Mouse (Mus musculus) stomach, embryonic 15.5 days (tissue): ENCODE measurements around the gene Irx3. TPM values are rescaled to one million over a fixed set of nuclear protein-coding genes. Genes with fewer than 3 reads are reported as not detected.

Experiments used
- ATAC-seq: fragments of 200-750 bp; cut with Nextera tagmentation; 2 replicates; pipeline ENCODE4 v1.8.0; 2017; ENCODE audit warnings: low read depth, moderate number of reproducible peaks, moderate TSS enrichment; ENCODE audit not compliant: insufficient read depth, low FRiP score
- H3K27ac ChIP-seq: fragments of 300-500 bp; sonication (generic); 2 replicates; pipeline ENCODE4 v1.5.1; 2015; ENCODE audit warnings: mild to moderate bottlenecking, inconsistent platforms
- H3K27me3 ChIP-seq: fragments of 300-500 bp; sonication (generic); replicated peaks from 2 replicates; pipeline ENCODE4 v1.6.1; 2015; ENCODE audit warnings: inconsistent platforms
- H3K36me3 ChIP-seq: fragments of 300-500 bp; sonication (generic); 2 replicates; pipeline ENCODE4 v1.6.1; 2015; ENCODE audit warnings: inconsistent platforms
- H3K4me1 ChIP-seq: fragments of 300-500 bp; sonication (generic); 2 replicates; pipeline ENCODE4 v1.6.1; 2015; ENCODE audit warnings: inconsistent platforms
- H3K4me2 ChIP-seq: fragments of 300-500 bp; sonication (generic); 2 replicates; pipeline ENCODE4 v1.6.1; 2015; ENCODE audit warnings: mild to moderate bottlenecking, inconsistent platforms
- H3K4me3 ChIP-seq: fragments of 300-500 bp; sonication (generic); replicated peaks from 2 replicates; pipeline ENCODE4 v1.5.1; 2015; ENCODE audit warnings: inconsistent platforms
- H3K9ac ChIP-seq: fragments of 300-500 bp; sonication (generic); 2 replicates; pipeline ENCODE4 v1.6.1; 2015; ENCODE audit warnings: inconsistent platforms
- H3K9me3 ChIP-seq: fragments of 300-500 bp; sonication (generic); 2 replicates; pipeline ENCODE4 v1.6.1; 2016; ENCODE audit warnings: inconsistent platforms
- WGBS: fragments of 180-500 bp; shearing (Covaris S2); methylation state at CpG from one replicate; pipeline ENCODE4 v1.1.7; 2015; 5-methylcytosine and 5-hydroxymethylcytosine counted together
- polyA plus RNA-seq: library from polyadenylated mRNA; unstranded; fragments of >200 nt; fragmentation: Nextera tagmentation; extraction: Ambion mirVana; gene quantifications from 2 replicates; pipeline ENCODE4 v1.2.1, GENCODE M21; 2015

The Irx3 gene
- 2.8 and 4.0 TPM in 2 replicates for polyA plus RNA-seq

- H3K27me3 ChIP-seq, result peaks cover 94% of the 10 kb centered on the region
- peak within 1 kb of the TSS; percentile 86 for H3K4me2 ChIP-seq
- peak; percentile 53 for ATAC-seq
- H3K9ac ChIP-seq, result peak within 1 kb of the TSS; percentile 39; the same call in 1 of the 2 replicates
- WGBS, result under 1% methylated on average over 33 of the region's 33 CpGs
- peaks cover 54% of the 10 kb centered on the region for H3K4me1 ChIP-seq
- peak within 1 kb of the TSS; percentile 55 for H3K4me3 ChIP-seq
- peak within 1 kb of the TSS; percentile 71 for H3K27ac ChIP-seq
- H3K9me3 ChIP-seq, result no peaks in the 10 kb centered on the region
- H3K36me3 ChIP-seq, result no peaks in the 10 kb centered on the region
These were observed at the start of gene Irx3 for GRCm38 (mm10) chr8:91801839-91802238. Irx3 (minus strand) TSS chr8:91802067.

- no peaks in the 10 kb centered on the region for H3K36me3 ChIP-seq
- no peak for ATAC-seq
- no peak overlapping the region for H3K4me3 ChIP-seq
- H3K27me3 ChIP-seq, result 0 out of 2 replicates have a peak, but pooled peaks cover 3% of the 10 kb centered on the region
- no peak overlapping the region for H3K4me2 ChIP-seq
- H3K27ac ChIP-seq, result no peak overlapping the region
- no peak overlapping the region for H3K9ac ChIP-seq
- no peaks in the 10 kb centered on the region for H3K4me1 ChIP-seq
- 72% methylated on average over 10 of the region's 10 CpGs for WGBS
- no peaks in the 10 kb centered on the region for H3K9me3 ChIP-seq
These were observed 49.5 kb upstream of the Irx3 start for GRCm38 (mm10) chr8:91851359-91851758.

GRCm38 (mm10) chr8:91849984-91850383 lies 48.1 kb upstream of the Irx3 start:
- no peak for ATAC-seq
- no peak overlapping the region for H3K27ac ChIP-seq
- 79% methylated on average over 6 of the region's 6 CpGs for WGBS

GRCm38 (mm10) chr8:91849529-91849928 lies 47.7 kb upstream of the Irx3 start:
- ATAC-seq, result no peak
- H3K4me3 ChIP-seq, result no peak overlapping the region
- H3K36me3 ChIP-seq, result no peaks in the 10 kb centered on the region
- H3K27ac ChIP-seq, result no peak overlapping the region
- H3K9me3 ChIP-seq, result no peaks in the 10 kb centered on the region
- no peak overlapping the region for H3K9ac ChIP-seq
- no peaks in the 10 kb centered on the region; the same call in 1 of the 2 replicates for H3K4me1 ChIP-seq
- 64% methylated on average over 8 of the region's 8 CpGs for WGBS
- H3K27me3 ChIP-seq, result no peaks in the 10 kb centered on the region
- no peak overlapping the region for H3K4me2 ChIP-seq

More at GRCm38 (mm10) chr8:91849984-91850383, 48.1 kb upstream of the Irx3 start:
- no peaks in the 10 kb centered on the region for H3K36me3 ChIP-seq
- H3K4me1 ChIP-seq, result no peaks in the 10 kb centered on the region; the same call in 1 of the 2 replicates
- H3K9me3 ChIP-seq, result no peaks in the 10 kb centered on the region
- no peak overlapping the region for H3K4me3 ChIP-seq
- H3K4me2 ChIP-seq, result no peak overlapping the region
- H3K27me3 ChIP-seq, result no peaks in the 10 kb centered on the region
- no peak overlapping the region for H3K9ac ChIP-seq

DNA sequence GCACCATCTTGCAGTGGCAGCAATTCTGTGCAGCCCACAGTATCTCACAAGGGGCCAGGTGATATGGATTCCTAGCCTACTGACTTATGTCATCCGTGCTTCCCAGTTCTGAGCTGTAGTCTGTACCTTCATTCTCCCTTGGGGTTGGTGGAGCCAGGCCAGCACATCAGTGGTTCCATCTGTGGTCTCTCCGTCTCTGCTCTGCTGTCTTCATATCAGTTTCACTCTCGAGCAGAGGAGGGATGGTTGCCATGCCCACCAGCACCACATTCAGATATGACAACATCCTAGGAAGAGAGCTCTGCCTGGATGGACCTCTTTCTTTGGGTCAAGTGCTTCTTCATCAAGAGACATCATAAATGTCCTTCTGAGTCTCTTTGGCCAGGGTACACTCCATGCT lies 43.8 kb upstream of the Irx3 start:
- ATAC-seq, result no peak
- H3K4me1 ChIP-seq, result no peaks in the 10 kb centered on the region; the same call in 1 of the 2 replicates
- H3K27ac ChIP-seq, result no peak overlapping the region
- H3K9me3 ChIP-seq, result no peaks in the 10 kb centered on the region
- H3K27me3 ChIP-seq, result no peaks in the 10 kb centered on the region
- H3K4me2 ChIP-seq, result no peak overlapping the region
- no peak overlapping the region for H3K9ac ChIP-seq
- 72% methylated on average over 3 of the region's 3 CpGs for WGBS
- H3K36me3 ChIP-seq, result no peaks in the 10 kb centered on the region
- H3K4me3 ChIP-seq, result no peak overlapping the region

DNA sequence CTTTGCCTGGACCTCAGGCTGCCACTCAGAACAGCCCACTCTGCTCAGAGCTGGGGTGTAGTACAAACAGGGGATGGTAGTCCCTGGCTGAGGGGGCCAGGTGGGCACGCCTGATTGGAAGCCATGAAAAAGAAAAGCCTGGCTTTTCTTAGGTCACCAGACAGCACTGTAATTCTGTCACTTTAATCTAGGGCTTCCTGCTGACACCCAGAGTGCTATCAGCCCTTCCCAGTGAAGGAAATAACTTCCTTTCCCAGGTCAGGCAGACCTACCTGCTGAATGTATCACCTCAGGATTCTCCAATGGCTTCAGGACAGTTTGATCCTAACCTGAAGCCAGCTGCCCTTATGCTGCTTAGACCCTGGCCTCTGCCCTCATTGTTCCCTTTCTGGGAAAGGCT lies 35.3 kb upstream of the Irx3 start:
- no peaks in the 10 kb centered on the region for H3K9me3 ChIP-seq
- peaks cover 13% of the 10 kb centered on the region for H3K27me3 ChIP-seq
- H3K4me2 ChIP-seq, result no peak overlapping the region
- ATAC-seq, result no peak
- 30% methylated on average over 1 of the region's 1 CpGs for WGBS
- no peaks in the 10 kb centered on the region for H3K4me1 ChIP-seq
- no peak overlapping the region for H3K27ac ChIP-seq
- no peak overlapping the region for H3K9ac ChIP-seq
- no peaks in the 10 kb centered on the region for H3K36me3 ChIP-seq
- no peak overlapping the region for H3K4me3 ChIP-seq

- no peak for ATAC-seq
- Histone ChIP-seq H3K27me3 (peaks cover 13% of the 10 kb centered on the region), H3K4me1 (no peaks in the 10 kb centered on the region), H3K36me3 (no peaks in the 10 kb centered on the region), H3K9me3 (no peaks in the 10 kb centered on the region), H3K27ac (no peak overlapping the region), H3K4me2 (no peak overlapping the region), H3K9ac (no peak overlapping the region), H3K4me3 (no peak overlapping the region)
- WGBS, result 57% methylated on average over 9 of the region's 9 CpGs
These were observed 34.8 kb upstream of the Irx3 start for GRCm38 (mm10) chr8:91836685-91837084.

GRCm38 (mm10) chr8:91827661-91828060 lies 25.8 kb upstream of the Irx3 start:
- Histone ChIP-seq H3K27ac (no peak overlapping the region), H3K4me1 (no peaks in the 10 kb centered on the region), H3K4me3 (no peak overlapping the region), H3K9ac (no peak overlapping the region), H3K4me2 (no peak overlapping the region), H3K27me3 (no peaks in the 10 kb centered on the region), H3K36me3 (no peaks in the 10 kb centered on the region), H3K9me3 (no peaks in the 10 kb centered on the region)
- 56% methylated on average over 14 of the region's 14 CpGs for WGBS
- ATAC-seq, result no peak

DNA sequence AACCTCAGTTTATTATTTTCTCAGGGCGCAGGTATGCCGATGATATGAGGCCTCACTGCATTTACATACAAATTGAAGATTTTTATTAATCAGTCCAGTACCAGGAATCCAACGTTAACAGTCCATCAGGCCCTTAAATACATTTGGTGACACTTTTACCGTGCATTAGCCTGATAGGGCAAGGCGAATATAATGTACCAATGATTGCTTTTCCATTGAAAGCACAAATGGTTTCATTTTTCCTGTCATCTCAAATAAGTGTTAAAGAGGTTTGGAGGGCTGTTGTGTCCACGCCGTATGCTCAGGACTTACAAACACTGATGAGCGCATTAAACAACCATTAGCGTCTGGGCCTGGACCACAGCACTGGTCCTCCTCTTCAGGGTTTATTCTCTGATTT lies 25.3 kb upstream of the Irx3 start:
- H3K4me2 ChIP-seq, result no peak overlapping the region
- no peak for ATAC-seq
- 81% methylated on average over 9 of the region's 9 CpGs for WGBS
- no peaks in the 10 kb centered on the region for H3K4me1 ChIP-seq
- no peak overlapping the region for H3K4me3 ChIP-seq
- H3K9ac ChIP-seq, result no peak overlapping the region
- H3K27ac ChIP-seq, result no peak overlapping the region
- no peaks in the 10 kb centered on the region for H3K9me3 ChIP-seq
- H3K36me3 ChIP-seq, result no peaks in the 10 kb centered on the region
- H3K27me3 ChIP-seq, result no peaks in the 10 kb centered on the region

GRCm38 (mm10) chr8:91823357-91823756 lies 21.5 kb upstream of the Irx3 start:
- no peak overlapping the region for H3K4me3 ChIP-seq
- no peaks in the 10 kb centered on the region for H3K9me3 ChIP-seq
- H3K4me2 ChIP-seq, result no peak overlapping the region
- H3K4me1 ChIP-seq, result no peaks in the 10 kb centered on the region
- 82% methylated on average over 11 of the region's 11 CpGs for WGBS
- H3K36me3 ChIP-seq, result no peaks in the 10 kb centered on the region
- ATAC-seq, result no peak
- no peak overlapping the region for H3K27ac ChIP-seq
- H3K9ac ChIP-seq, result no peak overlapping the region
- no peaks in the 10 kb centered on the region; the same call in 1 of the 2 replicates for H3K27me3 ChIP-seq

- Histone ChIP-seq H3K9ac (no peak overlapping the region), H3K4me3 (no peak overlapping the region), H3K4me2 (no peak overlapping the region), H3K36me3 (no peaks in the 10 kb centered on the region), H3K27ac (no peak overlapping the region), H3K4me1 (no peaks in the 10 kb centered on the region), H3K27me3 (no peaks in the 10 kb centered on the region; the same call in 1 of the 2 replicates), H3K9me3 (no peaks in the 10 kb centered on the region)
- ATAC-seq, result no peak
- WGBS, result 45% methylated on average over 4 of the region's 4 CpGs
These were observed 20.9 kb upstream of the Irx3 start for GRCm38 (mm10) chr8:91822746-91823145.

DNA sequence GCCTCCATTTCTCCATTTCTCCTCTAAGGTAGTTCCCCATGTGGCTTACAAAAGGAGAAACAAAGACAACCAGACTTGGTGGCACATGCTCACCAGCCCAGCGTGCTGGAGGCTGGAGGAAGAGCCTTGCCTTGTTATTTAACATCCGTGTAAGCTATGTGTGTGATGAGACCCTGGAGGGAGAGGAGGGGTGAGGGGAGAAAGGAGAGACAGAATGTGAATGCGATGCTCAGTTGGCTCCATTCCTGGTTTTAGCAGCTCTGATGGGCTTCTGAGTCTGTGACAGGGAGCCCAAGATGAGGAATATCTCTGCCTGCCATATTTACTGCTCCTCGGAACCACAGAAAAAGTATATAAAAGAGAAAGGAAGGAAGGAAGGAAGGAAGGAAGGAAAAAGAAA lies 20.1 kb upstream of the Irx3 start:
- H3K27ac ChIP-seq, result no peak overlapping the region
- no peaks in the 10 kb centered on the region for H3K4me1 ChIP-seq
- H3K4me2 ChIP-seq, result no peak overlapping the region
- no peak overlapping the region for H3K4me3 ChIP-seq
- 32% methylated on average over 4 of the region's 4 CpGs for WGBS
- H3K27me3 ChIP-seq, result no peaks in the 10 kb centered on the region; the same call in 1 of the 2 replicates
- H3K9ac ChIP-seq, result no peak overlapping the region
- no peak for ATAC-seq
- no peaks in the 10 kb centered on the region for H3K36me3 ChIP-seq
- no peaks in the 10 kb centered on the region for H3K9me3 ChIP-seq

DNA sequence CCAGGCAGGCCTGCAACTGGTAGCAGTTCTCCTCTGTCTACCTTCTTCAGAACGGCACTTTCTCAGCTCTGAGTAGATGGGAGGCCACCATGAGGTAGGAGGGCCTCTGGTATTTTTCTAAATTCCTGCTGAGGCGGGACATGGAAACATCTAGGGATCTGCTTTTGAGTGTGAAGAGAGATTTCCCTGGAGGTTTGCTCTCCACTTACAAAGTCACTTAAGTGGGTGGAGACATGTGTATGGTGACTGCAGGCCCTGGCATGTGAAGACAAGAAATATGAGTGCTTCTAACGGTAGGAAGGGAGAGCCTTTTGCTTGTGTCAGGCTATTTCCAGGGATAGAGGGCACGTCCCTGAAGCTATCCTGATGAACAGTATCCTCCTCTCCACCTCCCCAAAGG lies 17.9 kb upstream of the Irx3 start:
- Histone ChIP-seq H3K4me3 (no peak overlapping the region), H3K4me2 (no peak overlapping the region), H3K27ac (no peak overlapping the region), H3K9me3 (no peaks in the 10 kb centered on the region), H3K9ac (no peak overlapping the region), H3K36me3 (no peaks in the 10 kb centered on the region), H3K4me1 (no peaks in the 10 kb centered on the region), H3K27me3 (no peaks in the 10 kb centered on the region; the same call in 1 of the 2 replicates)
- ATAC-seq, result no peak
- WGBS, result 62% methylated on average over 4 of the region's 4 CpGs
